Mouse (Mus musculus): ENCODE results near the gene Sh3d19.

DNA sequence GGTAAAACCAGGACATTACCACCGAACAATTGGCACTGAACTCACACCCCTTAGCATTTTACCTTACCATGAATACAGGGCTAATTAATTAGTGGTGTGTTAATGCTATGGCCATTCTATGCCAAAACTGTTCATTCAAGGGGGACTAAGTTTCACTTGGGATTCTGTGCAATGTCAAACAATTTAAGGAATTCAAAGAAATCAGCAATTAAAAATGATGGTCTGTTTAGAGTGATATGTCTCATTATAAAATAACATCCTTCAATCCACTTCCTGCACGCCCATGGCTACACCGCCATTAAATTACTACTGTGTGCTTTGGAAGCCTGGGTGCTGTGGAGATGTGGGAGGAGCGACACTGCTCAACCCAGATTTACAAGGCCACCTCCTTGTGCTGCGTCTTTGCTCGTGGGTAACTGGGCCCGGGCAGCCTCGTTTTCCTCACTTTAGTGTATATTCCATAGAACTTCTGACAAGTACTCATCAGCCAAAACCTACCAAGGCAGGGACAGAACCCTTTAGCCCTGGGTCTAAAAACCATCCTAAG lies 135.2 kb downstream of the Sh3d19 start:
- TF ChIP-seq CTCF (IDR thresholded peaks at IDR 0.05; ENCODE audit: low read depth, low read length): no peak
- TF ChIP-seq GATA2 (IDR thresholded peaks at IDR 0.05; ENCODE audit: borderline replicate concordance, low read depth, low read length): no peak
- TF ChIP-seq TAL1 (conservative IDR thresholded peaks at IDR 0.05; ENCODE audit: low read depth, low read length): no peak

Measured in G1E (cell line).